Mouse (Mus musculus): ENCODE data around the gene Tex13c3. TPM values are rescaled to one million over a fixed set of nuclear protein-coding genes. Genes with fewer than 3 reads are reported as not detected.
"Not testable (repeated sequence)": the region's sequence is repeated elsewhere in the genome, so short reads cannot be mapped to it uniquely, and the experiment has no call there.

The Tex13c3 gene
- total RNA-seq (2021), result not detected
- long read RNA-seq, experiment 1, result 0 reads
- long read RNA-seq, experiment 2, result 0 reads

DNA sequence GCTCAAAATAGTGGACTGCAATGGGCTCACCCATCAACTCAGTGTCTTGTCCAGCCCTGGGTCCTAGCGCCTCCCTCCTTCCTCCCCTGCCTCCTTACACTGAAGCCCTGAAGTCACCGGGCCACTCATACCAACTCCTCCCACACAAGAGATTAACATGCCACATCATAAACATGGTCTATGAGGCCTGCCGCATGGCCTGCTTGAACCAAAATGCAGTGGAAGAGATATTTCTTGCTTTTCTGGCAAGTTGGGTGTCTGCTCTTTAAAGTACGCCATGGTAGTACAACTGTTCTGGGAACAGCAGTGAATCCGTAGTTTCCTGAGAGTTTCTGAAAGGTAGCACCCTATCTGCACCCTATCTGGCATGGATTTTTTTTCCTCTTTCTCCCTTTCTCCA is at the start of gene Tex13c3:
TSS of gene Tex13c3 (minus strand) at position 101 of the 400 bp plus-strand sequence.
- intact Hi-C loops (cut with DNase I), result not testable (repeated sequence)

DNA sequence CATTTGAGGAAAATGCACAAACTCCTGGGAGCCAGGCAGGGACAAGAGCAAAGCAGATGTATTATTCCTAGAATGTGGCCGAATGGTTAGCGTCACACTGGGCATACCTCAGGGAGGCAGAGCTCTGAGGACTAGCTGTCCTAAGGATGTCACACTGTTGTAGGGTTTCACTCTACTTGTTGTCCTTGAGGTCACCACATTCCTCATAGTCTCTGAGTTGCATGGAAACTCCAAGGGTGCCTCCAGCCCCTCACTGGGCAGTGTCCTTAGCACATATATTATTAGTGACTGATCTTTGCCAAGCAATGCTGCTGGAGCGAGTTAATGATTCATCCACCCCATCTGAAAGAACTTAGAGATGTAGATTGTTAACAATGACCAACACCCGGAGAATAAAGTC is 8.6 kb upstream of the Tex13c3 start:
- DNase-seq, result no peak

More for the DNA sequence above, at the start of gene Tex13c3:
- DNase-seq, result not testable (repeated sequence)

More for the DNA sequence above, 8.6 kb upstream of the Tex13c3 start:
- intact Hi-C loops (cut with DNase I), result no loop called here
